Mouse (Mus musculus): ENCODE measurements at regions not wholly inside any gene's neighbourhood (a gene's known extent, or its start where the extent isn't known, plus 50 kb on each side); places are given as distances from the start of the nearest gene placed in this dataset.

DNA sequence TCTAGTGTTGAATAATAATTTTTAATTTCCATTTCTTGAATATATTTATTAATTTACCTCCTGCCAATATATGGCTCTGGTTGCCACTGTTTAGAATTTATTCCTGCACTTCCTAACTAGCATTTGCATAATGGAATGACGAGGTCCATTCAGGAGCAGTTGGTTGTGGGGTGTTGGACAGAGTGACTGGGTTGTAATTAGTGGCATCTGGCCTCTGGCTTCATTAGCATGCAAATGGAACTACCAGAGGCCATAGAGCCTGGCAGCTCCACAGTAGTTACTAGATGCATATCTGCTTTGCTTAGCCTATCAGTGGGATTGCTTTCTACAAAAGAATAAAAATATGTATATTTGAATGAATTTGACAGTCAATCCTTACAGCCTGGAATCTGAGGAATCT, 1099.6 kb upstream of the Cdh8 start:
- DNase-seq (ENCODE audit: low spot score in 2 of 2), result no peak

DNA sequence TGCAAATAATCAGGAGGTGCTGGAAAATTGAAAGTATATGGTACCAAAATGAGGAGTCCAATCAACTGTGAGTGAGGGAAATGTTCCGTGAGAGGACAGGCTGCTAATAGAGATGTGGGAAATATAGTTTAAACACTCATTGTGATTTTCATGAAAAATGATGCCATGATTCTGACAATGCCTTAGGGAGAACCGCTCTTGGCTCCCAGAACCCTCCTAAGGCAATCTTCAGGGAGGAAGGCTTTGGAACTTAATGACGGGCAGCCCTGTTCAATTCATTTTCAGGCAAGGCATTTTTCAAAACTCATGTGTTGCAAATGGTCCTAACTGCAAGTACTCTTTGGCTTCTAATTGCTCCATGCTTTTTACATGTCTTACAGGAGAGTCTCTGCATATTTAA, 1098.9 kb upstream of the Cdh8 start:
- DNase-seq (ENCODE audit: low spot score in 2 of 2), result no peak

DNA sequence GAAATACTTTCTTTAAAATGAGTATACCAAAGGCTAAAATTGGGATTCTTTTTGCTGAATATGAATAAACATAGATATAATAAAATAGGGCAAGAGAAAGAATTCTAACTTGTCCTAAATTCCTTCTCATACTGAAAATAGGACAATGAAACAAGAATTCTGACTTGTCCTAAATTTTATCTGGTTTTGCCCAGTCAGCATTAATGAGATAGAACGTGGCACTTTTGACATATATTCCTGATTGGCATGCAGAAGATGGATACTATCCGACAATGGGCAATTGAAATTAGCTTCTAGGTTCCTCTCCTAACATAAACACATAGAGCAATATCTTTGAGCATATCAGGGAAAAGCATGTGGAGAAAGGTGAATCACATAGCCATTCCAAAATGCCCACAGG, 1090.2 kb upstream of the Cdh8 start:
- no peak for DNase-seq (ENCODE audit: low spot score in 2 of 2)

DNA sequence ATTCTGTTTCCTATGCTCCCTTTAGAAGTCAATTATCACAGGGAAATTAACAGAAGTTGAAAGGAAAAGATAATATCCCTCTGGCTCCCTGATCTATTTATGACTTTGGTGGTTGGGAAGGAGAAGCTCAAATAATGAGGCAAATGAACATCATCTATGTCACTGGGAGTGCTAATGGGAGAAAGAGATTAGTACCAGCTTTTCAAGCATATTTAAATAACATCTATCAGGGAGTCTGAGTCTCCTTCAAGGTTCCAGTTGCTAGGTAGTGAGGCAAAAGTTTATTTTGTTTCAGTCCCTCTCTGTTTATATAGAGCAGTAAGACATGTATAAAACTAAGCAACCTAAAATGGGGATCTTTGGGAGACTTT, 1084.1 kb upstream of the Cdh8 start:
- no peak for DNase-seq (ENCODE audit: low spot score in 2 of 2)

DNA sequence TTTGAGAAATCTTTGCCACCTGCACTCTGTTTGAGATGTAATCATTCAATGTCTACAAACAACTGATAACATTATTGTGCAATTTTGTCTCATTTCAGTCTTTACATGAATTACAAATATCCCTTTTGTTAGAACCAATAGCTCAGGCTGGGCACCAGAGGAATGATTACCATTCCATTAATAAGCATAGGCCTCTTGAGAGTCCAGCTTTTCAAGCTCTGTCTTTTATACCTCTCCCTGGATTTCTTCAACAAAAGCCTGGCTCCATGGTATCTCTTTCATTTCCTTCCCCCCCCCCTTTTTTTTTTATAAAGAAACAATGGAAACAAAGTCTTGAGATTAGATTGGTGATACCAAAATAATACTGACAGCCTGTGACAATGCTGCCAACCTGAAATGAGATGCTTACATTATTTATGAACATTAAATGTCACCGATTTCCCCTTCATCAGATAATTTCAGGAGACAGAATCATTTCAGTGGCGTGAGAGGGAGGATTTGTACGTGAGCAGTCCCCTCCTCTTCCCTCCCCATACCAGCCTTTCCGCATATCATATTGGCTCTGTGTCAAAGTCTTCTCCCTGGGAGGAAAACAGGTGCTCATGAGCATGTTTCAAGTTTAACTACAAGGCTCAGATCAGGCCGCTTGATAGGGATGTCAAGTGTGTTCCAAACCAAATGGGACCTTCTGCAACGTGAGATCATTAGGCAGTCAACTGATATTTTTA, 1083.5 kb upstream of the Cdh8 start:
- no peak for DNase-seq (ENCODE audit: low spot score in 2 of 2)

GRCm38 (mm10) chr8:100494445-100494844, 1078.2 kb upstream of the Cdh8 start:
- DNase-seq (ENCODE audit: low spot score in 2 of 2), result no peak

- no peak for DNase-seq (ENCODE audit: low spot score in 2 of 2)
Measured at GRCm38 (mm10) chr8:100475950-100476349, 1059.7 kb upstream of the Cdh8 start.

GRCm38 (mm10) chr8:100451231-100451630, 1035.0 kb upstream of the Cdh8 start:
- DNase-seq (ENCODE audit: low spot score in 2 of 2), result no peak

- peak; percentile 19 to 63 for DNase-seq (ENCODE audit: low spot score in 2 of 2)
Measured at GRCm38 (mm10) chr8:100450380-100450936, 1034.2 kb upstream of the Cdh8 start.

- peak; percentile 27 to 72 for DNase-seq (ENCODE audit: low spot score in 2 of 2)
Measured at GRCm38 (mm10) chr8:100446677-100447350, 1030.5 kb upstream of the Cdh8 start.

All from layer of hippocampus, adult 18-20 months (tissue).